Mouse (Mus musculus): ENCODE data around the gene Mgat3.
A peak's percentile ranks its signal among the peaks of the same experiment; 100 is the strongest.

Mgat3 gene

DNA sequence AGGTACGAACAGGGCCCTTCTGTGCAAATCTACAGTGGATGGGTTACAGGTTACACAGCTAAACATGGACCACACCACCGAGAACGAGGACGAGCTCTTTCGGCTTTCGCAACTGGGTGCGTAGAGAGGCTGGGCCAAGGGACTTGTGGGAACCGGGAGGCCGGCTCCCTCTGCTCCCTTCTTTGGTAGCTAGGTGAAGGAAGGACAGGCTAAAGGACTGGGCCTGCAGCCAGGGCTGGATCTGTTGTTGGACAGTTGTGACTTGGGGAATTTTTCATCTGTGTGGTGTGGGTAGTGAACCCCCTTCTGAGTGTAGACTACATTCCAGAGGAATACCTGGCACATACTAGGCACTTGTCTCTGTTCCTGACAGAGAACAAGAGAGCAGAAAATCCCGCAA lies 20.9 kb upstream of the Mgat3 start:
- DNase-seq: no peak

DNA sequence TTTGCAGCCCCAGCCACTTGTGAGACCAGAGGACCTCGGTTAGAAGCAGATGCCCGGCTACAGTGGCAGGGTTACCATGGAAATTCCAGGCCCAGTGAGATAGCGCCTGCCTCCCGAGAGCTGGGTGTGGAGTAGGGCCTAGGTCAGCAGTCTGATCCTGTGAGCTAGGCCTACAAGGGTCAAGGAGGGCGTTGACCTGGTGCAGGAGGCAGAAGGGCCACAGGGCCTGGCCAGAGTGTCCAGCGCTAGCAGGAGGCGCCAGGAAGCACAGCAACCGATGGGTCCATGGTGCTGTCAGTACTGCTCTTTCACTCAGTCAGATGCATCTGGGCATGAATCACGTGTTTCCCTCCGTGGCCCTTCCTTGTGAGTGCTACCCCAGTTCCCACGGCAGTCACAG lies 19.8 kb upstream of the Mgat3 start:
- no peak for DNase-seq

GRCm38 (mm10) chr15:80155707-80156106 lies 17.8 kb upstream of the Mgat3 start:
- no peak for DNase-seq

GRCm38 (mm10) chr15:80157197-80157943 lies 16.2 kb upstream of the Mgat3 start:
- no peak for DNase-seq

GRCm38 (mm10) chr15:80158001-80158706 lies 15.4 kb upstream of the Mgat3 start:
- DNase-seq: no peak

GRCm38 (mm10) chr15:80158707-80159090 lies 14.8 kb upstream of the Mgat3 start:
- DNase-seq: no peak

- DNase-seq: peak; percentile 92
Observed at GRCm38 (mm10) chr15:80159286-80159901, 14.1 kb upstream of the Mgat3 start.

GRCm38 (mm10) chr15:80160223-80160622 lies 13.3 kb upstream of the Mgat3 start:
- no peak for DNase-seq

DNA sequence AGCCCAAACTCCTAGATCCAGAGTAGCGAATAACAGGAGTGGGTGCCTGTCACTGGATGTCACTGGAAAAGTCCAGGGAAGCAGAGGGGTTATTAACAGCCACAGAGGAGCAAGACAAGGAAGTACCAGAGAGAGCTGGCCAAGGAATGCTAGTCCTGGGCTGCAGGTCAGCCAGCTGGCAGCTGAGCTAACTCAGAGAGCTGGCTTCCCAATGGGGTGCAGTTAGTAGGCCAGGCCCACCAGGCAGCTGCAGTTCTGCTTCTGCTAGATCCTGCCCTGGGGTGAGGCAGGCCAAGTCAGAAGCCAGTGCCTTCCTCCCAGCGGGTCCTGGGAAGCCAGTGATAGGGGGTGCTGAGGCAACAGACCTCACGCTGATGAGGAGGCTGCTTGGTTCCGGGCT lies 12.8 kb upstream of the Mgat3 start:
- no peak for DNase-seq

DNA sequence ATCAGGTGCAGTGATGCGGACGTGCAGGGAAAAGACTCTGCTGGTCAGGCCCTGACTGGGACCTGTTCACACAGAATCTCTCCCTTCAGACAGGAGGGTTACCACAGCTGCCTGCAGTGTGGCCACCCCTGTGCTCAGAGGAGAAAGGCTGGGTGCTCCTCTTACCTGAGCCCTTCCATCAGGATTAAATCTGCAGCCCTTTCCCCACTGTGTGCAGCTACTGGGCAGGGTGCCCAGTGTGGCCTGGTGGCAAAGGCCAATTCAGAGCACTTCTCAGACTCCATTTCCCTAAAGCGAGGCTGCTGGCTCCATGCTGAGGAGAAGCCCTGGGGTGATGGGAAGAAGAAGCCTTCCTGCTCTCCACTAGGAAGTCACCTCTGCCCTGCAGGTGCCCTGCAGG lies 12.3 kb upstream of the Mgat3 start:
- no peak for DNase-seq

- DNase-seq: no peak
Observed at GRCm38 (mm10) chr15:80162401-80162964, 11.0 kb upstream of the Mgat3 start.

GRCm38 (mm10) chr15:80163274-80163673 lies 10.2 kb upstream of the Mgat3 start:
- no peak for DNase-seq

DNA sequence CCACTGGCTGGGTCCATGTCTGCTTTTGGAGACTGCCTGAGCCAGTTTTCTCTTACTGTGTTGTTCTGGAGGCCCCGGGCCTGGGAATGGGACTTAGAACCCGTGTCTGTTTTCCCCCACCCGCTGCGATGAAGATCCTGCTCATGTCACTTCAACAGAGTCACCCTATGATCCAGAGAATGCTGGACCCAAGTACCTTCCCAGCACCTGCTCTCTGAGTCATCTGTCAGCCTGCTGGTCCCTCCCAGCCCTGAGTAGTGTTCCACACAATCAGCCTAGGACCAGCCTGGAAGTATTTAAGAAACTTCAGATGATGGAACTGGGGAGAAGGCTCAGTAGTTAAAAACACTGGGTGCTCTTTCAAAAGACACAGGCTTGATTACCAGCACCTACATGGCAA lies 9.8 kb upstream of the Mgat3 start:
- no peak for DNase-seq

GRCm38 (mm10) chr15:80165396-80165795 lies 8.1 kb upstream of the Mgat3 start:
- no peak for DNase-seq

DNA sequence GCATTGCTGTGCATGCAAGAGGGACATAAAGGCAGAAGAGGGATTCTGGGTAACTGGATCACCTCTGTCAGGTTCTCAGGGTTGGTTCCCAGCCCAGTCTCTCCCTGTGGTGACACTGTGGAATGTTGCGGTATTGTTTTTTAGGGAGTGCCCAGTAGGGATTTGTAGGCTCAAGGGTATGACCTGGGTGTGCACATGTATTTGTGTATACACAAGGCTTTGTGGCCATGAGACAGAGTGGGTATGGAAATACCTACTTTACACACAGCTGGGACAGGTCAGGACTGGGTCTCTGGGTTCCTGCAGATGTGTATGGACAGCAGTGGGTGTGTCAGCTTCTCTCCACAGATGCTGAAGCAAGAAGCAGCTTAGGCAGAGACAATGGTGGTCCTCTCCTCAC lies 4.0 kb upstream of the Mgat3 start:
- DNase-seq: no peak

GRCm38 (mm10) chr15:80170357-80170756 lies 3.2 kb upstream of the Mgat3 start:
- DNase-seq: peak; percentile 81

GRCm38 (mm10) chr15:80171286-80171685 lies 2.2 kb upstream of the Mgat3 start:
- no peak for DNase-seq

GRCm38 (mm10) chr15:80171791-80172190 lies 1.7 kb upstream of the Mgat3 start:
- DNase-seq: no peak

DNA sequence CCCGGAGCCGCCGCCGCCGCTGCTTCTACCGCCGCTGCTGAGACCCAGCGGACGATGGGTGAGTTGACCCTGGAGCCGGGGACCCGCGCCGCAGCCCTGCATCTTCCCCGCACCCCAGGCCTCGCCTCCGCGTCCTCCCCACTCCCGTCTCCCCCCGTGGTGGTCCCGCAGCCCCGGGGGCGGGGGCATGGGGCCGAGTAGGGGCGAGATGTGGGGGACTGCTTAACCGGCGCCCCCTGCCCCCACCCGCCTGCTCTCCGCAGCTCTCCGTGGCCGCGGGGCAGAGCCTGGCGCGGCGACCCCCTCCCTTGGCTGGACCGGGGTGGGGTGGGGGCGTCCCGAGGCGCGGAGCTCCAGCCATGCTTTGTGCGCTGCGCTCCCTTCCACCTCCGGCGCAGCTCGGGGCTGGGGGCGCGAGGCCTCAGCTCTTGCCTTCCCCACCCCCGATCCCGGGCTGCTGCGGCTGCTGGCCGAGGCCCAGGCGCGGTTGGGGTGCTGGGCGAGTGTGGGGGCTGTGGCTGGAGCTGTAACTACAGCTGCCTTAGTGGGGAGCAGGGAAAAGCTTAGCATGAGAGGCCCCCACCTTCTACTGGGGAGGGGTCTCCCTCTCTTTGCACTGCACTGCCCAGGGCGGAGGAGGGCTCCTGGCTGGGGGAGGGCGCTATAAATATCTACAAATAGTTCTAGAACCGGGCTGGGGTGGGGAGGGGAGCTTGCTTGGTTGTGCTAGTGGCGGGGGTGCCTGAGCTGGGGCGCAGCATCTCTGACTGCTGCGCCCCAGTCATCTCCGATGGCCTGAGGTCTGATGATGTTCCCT lies 468 bp downstream of the Mgat3 start:
- no peak for DNase-seq

GRCm38 (mm10) chr15:80174598-80174875 lies 1.0 kb downstream of the Mgat3 start:
- DNase-seq: no peak

DNA sequence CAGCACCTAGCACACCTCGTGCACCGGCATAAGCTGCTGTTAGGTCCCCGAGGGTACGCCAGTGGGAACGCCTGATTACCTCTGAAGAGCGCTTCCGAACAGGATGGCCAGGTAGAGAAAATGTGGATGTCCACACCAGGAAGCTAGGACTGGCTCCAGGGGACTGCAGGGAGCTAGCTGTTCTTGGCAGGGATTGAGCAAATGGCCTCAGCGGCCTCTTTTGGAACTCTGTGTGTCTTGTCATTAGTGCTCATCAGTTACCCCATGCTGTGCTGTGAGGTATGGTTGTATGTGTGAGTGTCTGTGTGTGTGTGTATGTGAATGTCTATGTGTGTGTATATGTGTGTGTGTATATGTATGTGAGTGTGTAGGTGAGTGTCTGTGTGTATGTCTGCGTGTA lies 1.8 kb downstream of the Mgat3 start:
- DNase-seq: no peak

DNA sequence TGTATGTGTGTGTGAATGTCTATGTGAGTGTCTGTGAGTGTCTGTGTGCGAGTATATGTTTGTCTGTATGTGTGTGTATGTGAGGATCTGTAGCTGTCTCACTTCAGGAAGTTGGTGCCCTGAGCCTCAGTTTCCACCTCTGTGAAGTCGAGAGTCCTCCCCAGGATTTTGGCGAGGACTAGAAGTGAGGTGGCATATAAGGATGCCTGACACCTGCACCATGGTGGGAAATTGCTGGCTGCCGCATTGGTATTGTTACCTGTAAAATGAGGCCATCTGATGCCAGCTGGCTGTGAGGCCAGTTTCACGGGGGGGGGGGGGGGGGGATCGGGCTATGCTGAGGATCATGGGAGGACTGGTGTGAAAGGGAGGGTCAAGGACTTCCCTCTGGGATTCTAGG lies 2.2 kb downstream of the Mgat3 start:
- DNase-seq: no peak

- peak; percentile 58 for DNase-seq
Observed at GRCm38 (mm10) chr15:80181561-80181960, 8.0 kb downstream of the Mgat3 start.
